Mouse (Mus musculus) hindbrain, embryonic 11.5 days (tissue): ENCODE data around the gene Slc9a9. TPM values are rescaled to one million over a fixed set of nuclear protein-coding genes. Genes with fewer than 3 reads are reported as not detected.

Experiments
- ATAC-seq: fragments of 200-750 bp; cut with Nextera tagmentation; 2 replicates; pipeline ENCODE4 v1.8.0; 2017; ENCODE audit warnings: mild to moderate bottlenecking, moderate TSS enrichment, moderate library complexity; ENCODE audit not compliant: low FRiP score
- DNase-seq: peaks from one replicate; pipeline ENCODE4 v3.0.0-alpha.2; 2015; ENCODE audit warnings: low spot score
- H3K27ac ChIP-seq: fragments of 300-500 bp; sonication (generic); 2 replicates; pipeline ENCODE4 v1.5.1; 2014; ENCODE audit warnings: mild to moderate bottlenecking, low read depth, low read length
- H3K27me3 ChIP-seq: fragments of 300-500 bp; sonication (generic); 2 replicates; pipeline ENCODE4 v1.6.1; 2014; ENCODE audit warnings: mild to moderate bottlenecking, low read length, moderate library complexity, mixed read lengths; ENCODE audit not compliant: control insufficient read depth, insufficient read depth
- H3K36me3 ChIP-seq: fragments of 300-500 bp; sonication (generic); 2 replicates; pipeline ENCODE4 v1.6.1; 2014; ENCODE audit warnings: mild to moderate bottlenecking, low read length, moderate library complexity, mixed read lengths; ENCODE audit not compliant: control insufficient read depth, insufficient read depth
- H3K4me1 ChIP-seq: fragments of 300-500 bp; sonication (generic); replicated peaks from 2 replicates; pipeline ENCODE4 v1.6.1; 2014; ENCODE audit warnings: low read length, mixed read lengths; ENCODE audit not compliant: control insufficient read depth, insufficient read depth
- H3K4me2 ChIP-seq: fragments of 300-500 bp; sonication (generic); replicated peaks from 2 replicates; pipeline ENCODE4 v1.6.1; 2014; ENCODE audit warnings: mild to moderate bottlenecking, low read depth, low read length
- H3K4me3 ChIP-seq: fragments of 300-500 bp; sonication (generic); 2 replicates; pipeline ENCODE4 v1.5.1; 2014; ENCODE audit warnings: low read depth, low read length
- H3K9ac ChIP-seq: fragments of 300-500 bp; sonication (generic); 2 replicates; pipeline ENCODE4 v1.6.1; 2014; ENCODE audit warnings: low read depth, low read length
- H3K9me3 ChIP-seq: fragments of 300-500 bp; sonication (generic); 2 replicates; pipeline ENCODE4 v1.6.1; 2016; ENCODE audit warnings: low read length; ENCODE audit not compliant: control insufficient read depth
- WGBS: fragments of 180-500 bp; shearing (Covaris S2); extraction: QIAGEN DNeasy Blood & Tissue Kit; methylation state at CpG from one replicate; pipeline ENCODE4 v1.1.7; 2014; 5-methylcytosine and 5-hydroxymethylcytosine counted together
- polyA plus RNA-seq: library from polyadenylated mRNA; unstranded; fragments of >200 nt; fragmentation: Nextera tagmentation; extraction: Ambion mirVana; gene quantifications from 2 replicates; pipeline ENCODE4 v1.2.1, GENCODE M21; 2014

Slc9a9 gene
- polyA plus RNA-seq, 1 experiment from 2014 or later, result 3.8 TPM

DNA sequence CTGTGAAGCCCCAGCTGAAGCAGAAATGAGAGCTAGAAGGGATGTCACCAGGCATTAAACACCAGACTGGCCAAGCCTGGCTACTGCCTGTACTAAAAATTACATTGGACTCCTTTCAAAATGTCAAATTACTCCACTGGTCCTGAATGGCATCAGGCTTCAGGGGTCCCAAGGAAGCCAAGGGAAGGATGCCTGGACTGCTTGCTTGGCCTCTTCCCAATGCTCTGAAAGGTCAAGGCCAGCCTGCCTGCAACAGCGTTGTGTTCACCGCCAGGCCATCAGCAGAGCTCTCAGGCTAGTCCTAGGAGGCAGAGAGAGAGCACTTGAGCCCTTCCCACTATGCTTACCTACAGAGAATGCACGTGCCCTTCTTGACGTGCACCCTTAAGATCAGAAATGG is 539.0 kb downstream of the Slc9a9 start:
- DNase-seq (no peak), ATAC-seq (no peak)
- no peak overlapping the region for H3K4me2 ChIP-seq
- H3K4me1 ChIP-seq, result no peaks in the 10 kb centered on the region
- no peak overlapping the region for H3K9ac ChIP-seq
- H3K27ac ChIP-seq, result no peak overlapping the region
- H3K9me3 ChIP-seq, result no peaks in the 10 kb centered on the region
- H3K27me3 ChIP-seq, result no peaks in the 10 kb centered on the region
- no peaks in the 10 kb centered on the region for H3K36me3 ChIP-seq
- H3K4me3 ChIP-seq, result no peak overlapping the region
- WGBS, result 88% methylated on average over 4 of the region's 4 CpGs

DNA sequence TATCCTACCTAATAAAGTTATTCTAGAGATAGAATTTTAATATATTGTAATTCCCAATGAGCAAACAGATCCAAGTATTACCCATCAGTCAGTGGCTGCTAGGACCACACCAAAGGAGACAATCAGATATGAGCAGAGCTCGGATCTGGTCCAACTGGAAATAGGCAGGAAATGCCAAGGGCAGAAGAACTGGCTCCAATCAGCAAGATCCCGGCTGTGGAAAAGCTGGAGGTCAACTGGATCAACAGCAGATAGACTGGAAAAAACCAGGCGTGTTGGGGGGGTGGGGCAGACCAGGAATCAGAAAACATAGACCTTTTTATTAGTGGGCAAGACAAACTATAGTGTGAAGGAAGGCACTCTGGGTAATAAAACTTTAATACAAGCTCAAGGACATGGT is 550.3 kb downstream of the Slc9a9 start:
- DNase-seq (no peak), ATAC-seq (no peak)
- 73% methylated on average over 3 of the region's 3 CpGs for WGBS
- no peaks in the 10 kb centered on the region for H3K27me3 ChIP-seq
- no peaks in the 10 kb centered on the region for H3K9me3 ChIP-seq
- H3K27ac ChIP-seq, result no peak overlapping the region
- no peak overlapping the region for H3K4me3 ChIP-seq
- no peak overlapping the region for H3K4me2 ChIP-seq
- H3K36me3 ChIP-seq, result no peaks in the 10 kb centered on the region
- H3K4me1 ChIP-seq, result no peaks in the 10 kb centered on the region
- H3K9ac ChIP-seq, result no peak overlapping the region

DNA sequence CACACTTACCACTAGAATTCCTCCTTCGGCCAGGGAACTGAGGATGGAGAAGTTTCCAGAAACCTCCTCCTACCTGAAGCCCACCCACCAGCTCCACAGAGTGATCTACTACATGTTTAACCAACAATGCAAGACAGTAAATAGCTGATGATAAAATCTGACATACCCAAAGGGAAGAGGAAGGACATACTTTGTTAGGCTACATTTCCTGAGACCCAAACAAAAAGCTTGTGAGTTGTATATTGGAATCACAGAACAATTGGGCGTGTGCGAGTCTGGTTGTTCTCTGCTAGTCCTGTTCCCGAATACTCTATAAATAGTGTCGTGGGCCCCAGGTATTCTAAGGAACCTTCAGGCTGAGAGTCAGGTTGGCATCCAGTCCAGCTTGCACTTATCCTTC is 551.6 kb downstream of the Slc9a9 start:
- no peaks in the 10 kb centered on the region for H3K4me1 ChIP-seq
- no peak overlapping the region for H3K4me2 ChIP-seq
- DNase-seq (no peak), ATAC-seq (no peak)
- no peak overlapping the region for H3K27ac ChIP-seq
- WGBS, result 86% methylated on average over 5 of the region's 5 CpGs
- H3K4me3 ChIP-seq, result no peak overlapping the region
- no peaks in the 10 kb centered on the region for H3K36me3 ChIP-seq
- no peak overlapping the region for H3K9ac ChIP-seq
- H3K9me3 ChIP-seq, result no peaks in the 10 kb centered on the region
- H3K27me3 ChIP-seq, result no peaks in the 10 kb centered on the region

DNA sequence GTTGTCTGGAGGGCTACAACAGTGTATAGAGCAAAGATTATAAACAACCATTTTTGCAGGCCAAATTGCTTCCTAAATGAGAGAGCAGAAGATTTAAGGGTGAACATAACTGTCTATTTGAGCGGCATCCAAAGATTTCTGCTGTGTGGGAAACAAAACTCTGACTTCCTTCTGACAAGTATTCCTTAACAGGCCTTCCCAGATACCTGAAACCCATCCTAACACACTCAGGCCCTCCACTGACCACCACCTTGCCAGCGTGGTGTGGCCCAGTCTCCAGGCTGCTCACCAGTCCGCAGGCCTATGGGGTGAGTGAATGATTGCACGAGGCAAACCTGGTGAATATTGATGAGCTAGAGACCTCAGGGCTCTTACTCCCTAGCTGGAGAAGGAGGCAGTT is 557.3 kb downstream of the Slc9a9 start:
- ATAC-seq (no peak), DNase-seq (no peak)
- H3K9me3 ChIP-seq, result no peaks in the 10 kb centered on the region
- H3K4me2 ChIP-seq, result no peak overlapping the region
- WGBS, result 73% methylated on average over 4 of the region's 4 CpGs
- no peak overlapping the region for H3K9ac ChIP-seq
- no peak overlapping the region for H3K4me3 ChIP-seq
- no peak overlapping the region for H3K27ac ChIP-seq
- no peaks in the 10 kb centered on the region for H3K36me3 ChIP-seq
- H3K27me3 ChIP-seq, result no peaks in the 10 kb centered on the region
- no peaks in the 10 kb centered on the region for H3K4me1 ChIP-seq

DNA sequence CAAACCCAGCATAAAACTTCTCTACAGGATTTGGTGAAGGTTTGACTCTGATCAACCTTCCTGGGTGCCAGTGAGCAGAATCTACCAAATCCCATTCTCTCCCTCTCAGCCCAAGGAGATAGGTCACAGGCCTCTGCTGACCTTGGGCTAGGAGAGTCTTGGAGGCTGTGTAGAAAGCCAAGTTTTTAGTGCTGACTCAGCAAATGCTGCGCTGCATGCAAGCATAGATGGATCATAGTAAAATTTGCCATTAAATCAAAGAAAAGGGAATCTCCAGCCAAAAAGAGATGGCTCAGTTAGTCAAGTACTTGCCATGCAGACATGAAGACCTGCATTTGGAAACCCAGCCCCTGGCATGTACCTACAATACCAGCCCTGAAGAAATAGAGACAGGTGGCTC is 558.4 kb downstream of the Slc9a9 start:
- Histone ChIP-seq H3K4me1 (no peaks in the 10 kb centered on the region), H3K9me3 (no peaks in the 10 kb centered on the region), H3K27me3 (no peaks in the 10 kb centered on the region), H3K4me3 (no peak overlapping the region), H3K36me3 (no peaks in the 10 kb centered on the region), H3K9ac (no peak overlapping the region), H3K27ac (no peak overlapping the region), H3K4me2 (no peak overlapping the region)
- no peak for DNase-seq
- no peak for ATAC-seq
- 94% methylated on average over 1 of the region's 1 CpGs for WGBS

DNA sequence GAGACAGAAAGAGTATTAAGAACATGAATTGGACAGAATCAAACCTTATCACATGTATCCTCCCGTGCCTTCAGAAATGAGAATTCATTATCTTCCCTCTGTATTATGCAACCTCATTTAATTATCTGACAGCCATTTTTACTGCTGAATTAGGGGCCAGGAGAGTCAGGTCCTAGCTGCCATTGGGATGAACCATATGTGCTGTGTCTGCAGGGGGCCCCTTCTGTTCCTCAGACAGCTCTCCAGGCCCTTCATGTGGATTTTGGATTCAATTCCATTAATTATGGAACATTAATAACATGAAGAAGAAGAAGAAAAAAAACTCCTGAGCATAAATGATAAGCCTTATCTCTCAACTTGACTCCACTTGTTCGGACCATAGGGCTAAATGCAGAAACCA is 559.4 kb downstream of the Slc9a9 start:
- H3K27ac ChIP-seq, result no peak overlapping the region
- DNase-seq, result no peak
- no peak for ATAC-seq
- no peak overlapping the region for H3K4me2 ChIP-seq
- H3K4me1 ChIP-seq, result no peaks in the 10 kb centered on the region
- H3K9me3 ChIP-seq, result no peaks in the 10 kb centered on the region
- no peaks in the 10 kb centered on the region for H3K27me3 ChIP-seq
- H3K9ac ChIP-seq, result no peak overlapping the region
- H3K36me3 ChIP-seq, result no peaks in the 10 kb centered on the region
- no peak overlapping the region for H3K4me3 ChIP-seq
- 92% methylated on average over 2 of the region's 2 CpGs for WGBS

DNA sequence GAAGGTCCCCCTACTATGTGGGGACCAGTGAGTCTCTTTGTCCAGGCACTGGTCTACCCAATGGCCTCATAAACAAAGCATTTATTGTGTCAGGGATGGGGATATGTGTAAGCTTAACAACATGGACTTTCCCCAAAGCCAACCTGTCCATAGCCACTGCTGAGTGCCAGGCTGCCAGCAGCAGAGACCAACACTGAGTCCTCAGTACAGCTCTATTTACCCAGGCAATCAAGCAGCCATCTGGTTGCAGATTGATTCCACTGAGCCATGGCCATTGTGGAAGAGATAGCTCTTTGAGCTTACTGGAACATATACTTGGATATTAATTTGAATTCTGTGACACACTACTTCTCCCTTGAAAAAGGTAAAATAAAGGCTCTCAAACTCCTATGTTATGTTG is 570.2 kb downstream of the Slc9a9 start:
- ATAC-seq (no peak), DNase-seq (no peak)
- H3K4me2 ChIP-seq, result no peak overlapping the region
- no peaks in the 10 kb centered on the region for H3K4me1 ChIP-seq
- H3K9ac ChIP-seq, result no peak overlapping the region
- no peaks in the 10 kb centered on the region for H3K9me3 ChIP-seq
- no peaks in the 10 kb centered on the region for H3K36me3 ChIP-seq
- H3K4me3 ChIP-seq, result no peak overlapping the region
- no peak overlapping the region for H3K27ac ChIP-seq
- H3K27me3 ChIP-seq, result no peaks in the 10 kb centered on the region

DNA sequence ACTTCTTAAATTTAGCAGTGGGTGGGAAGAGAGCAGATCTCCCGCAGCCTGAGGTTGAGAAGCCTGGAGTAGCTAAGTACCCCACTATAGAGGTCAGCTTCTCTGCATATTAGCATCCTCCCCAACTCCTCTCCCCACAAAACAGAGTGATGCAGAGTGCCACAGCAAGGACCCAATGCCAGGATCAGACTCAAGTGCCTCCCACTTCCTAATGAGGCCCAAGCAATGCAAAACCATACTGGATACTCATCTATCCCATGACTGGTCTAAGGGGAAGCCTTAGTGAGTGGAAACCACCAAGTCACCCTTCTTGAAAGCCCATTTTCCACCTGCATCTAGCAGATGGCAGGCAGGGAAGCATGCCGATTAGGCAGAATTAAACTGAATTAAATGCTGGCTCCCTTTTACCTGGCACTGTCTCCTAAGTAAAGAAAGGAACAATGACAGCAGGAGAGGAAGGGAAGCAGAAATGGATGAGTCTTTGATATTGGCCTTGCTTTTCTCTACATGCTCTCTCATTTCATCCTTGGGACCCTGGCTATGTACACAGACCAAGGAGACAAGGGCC is 573.0 kb downstream of the Slc9a9 start:
- Histone ChIP-seq H3K27ac (no peak overlapping the region), H3K4me2 (no peak overlapping the region), H3K27me3 (no peaks in the 10 kb centered on the region), H3K36me3 (no peaks in the 10 kb centered on the region), H3K4me1 (no peaks in the 10 kb centered on the region), H3K9me3 (no peaks in the 10 kb centered on the region), H3K9ac (no peak overlapping the region), H3K4me3 (no peak overlapping the region)
- ATAC-seq (no peak), DNase-seq (no peak)
- 89% methylated on average over 2 of the region's 2 CpGs for WGBS

DNA sequence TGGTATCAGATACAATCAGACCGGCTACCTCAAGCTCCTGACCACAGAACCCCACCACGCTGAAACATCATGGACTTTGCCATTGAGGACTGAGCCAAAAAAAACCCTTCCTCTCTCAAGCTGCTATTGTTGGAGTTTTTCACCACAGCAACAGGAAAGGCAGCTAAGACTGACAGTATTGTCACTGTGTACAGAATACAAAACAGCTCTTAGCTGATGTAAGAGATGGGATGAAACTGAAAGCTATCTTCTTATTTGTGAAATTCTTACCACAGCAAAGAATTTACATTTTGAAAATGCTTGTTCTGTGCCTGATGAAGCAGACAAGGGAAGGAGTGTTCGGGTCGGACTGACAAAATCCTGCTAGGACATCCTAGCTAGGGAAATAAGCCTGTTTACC is 584.5 kb downstream of the Slc9a9 start:
- 82% methylated on average over 4 of the region's 4 CpGs for WGBS
- H3K9me3 ChIP-seq, result no peaks in the 10 kb centered on the region
- ATAC-seq, result no peak
- no peak overlapping the region for H3K4me2 ChIP-seq
- no peaks in the 10 kb centered on the region for H3K36me3 ChIP-seq
- H3K4me1 ChIP-seq, result no peaks in the 10 kb centered on the region
- no peak overlapping the region for H3K4me3 ChIP-seq
- H3K27ac ChIP-seq, result no peak overlapping the region
- H3K9ac ChIP-seq, result no peak overlapping the region
- no peak for DNase-seq
- no peaks in the 10 kb centered on the region for H3K27me3 ChIP-seq
